Mouse (Mus musculus) heart, postnatal 0 days (tissue): Measurements from ENCODE around the gene Map4k3.

Experiments
- CTCF ChIP-seq: IDR thresholded peaks from 2 replicates; pipeline ENCODE4 v1.5.1; 2016; ENCODE audit warnings: antibody characterized with exemption, control low read depth, low read depth
- EP300 ChIP-seq: IDR thresholded peaks from 2 replicates; pipeline ENCODE4 v1.6.1; 2016; ENCODE audit warnings: antibody characterized with exemption, low read depth

- TF ChIP-seq CTCF (no peak), EP300 (no peak)
Observed at GRCm38 (mm10) chr17:80583051-80583450, 145.2 kb downstream of the Map4k3 start.
